Mouse (Mus musculus) heart, adult 2 months (tissue): Measurements from ENCODE around the gene Vwa3a. TPM values are rescaled to one million over a fixed set of nuclear protein-coding genes. Genes with fewer than 3 reads are reported as not detected.

ENCODE experiments used
- DNase-seq, 2 experiments: peaks; one replicate each; pipeline ENCODE4 v3.0.0; 2021
- H3K27ac ChIP-seq: fragments of 200-600 bp; 2 replicates; pipeline ENCODE4 v1.8.1; 2022
- H3K27me3 ChIP-seq: fragments of 200-500 bp; 2 replicates; pipeline ENCODE4 v1.6.1; 2012; ENCODE audit warnings: mild to moderate bottlenecking, low read length, inconsistent platforms, mixed read lengths; ENCODE audit not compliant: control insufficient read depth, insufficient read depth
- H3K36me3 ChIP-seq: fragments of 200-500 bp; 2 replicates; pipeline ENCODE4 v1.6.1; 2012; ENCODE audit warnings: low read length, inconsistent platforms; ENCODE audit not compliant: control insufficient read depth, insufficient read depth
- H3K4me1 ChIP-seq: fragments of 200-500 bp; 2 replicates; pipeline ENCODE4 v1.6.1; 2011; ENCODE audit warnings: low read length; ENCODE audit not compliant: control insufficient read depth, insufficient read depth
- H3K4me3 ChIP-seq: fragments of 200-600 bp; 2 replicates; pipeline ENCODE4 v1.8.1; 2022
- H3K79me2 ChIP-seq: fragments of 200-500 bp; replicated peaks from 2 replicates; pipeline ENCODE4 v1.6.1; 2012; ENCODE audit warnings: mild to moderate bottlenecking, inconsistent platforms, low read length, moderate library complexity, mixed read lengths; ENCODE audit not compliant: control insufficient read depth, insufficient read depth
- H3K9ac ChIP-seq: fragments of 200-500 bp; 2 replicates; pipeline ENCODE4 v1.6.1; 2012; ENCODE audit warnings: low read depth, mild to moderate bottlenecking, control low read depth, inconsistent platforms, low read length, mixed read lengths
- CTCF ChIP-seq: fragments of 200-600 bp; IDR thresholded peaks from 2 replicates; pipeline ENCODE4 v1.8.1; 2022; ENCODE audit warnings: antibody characterized with exemption, mild to moderate bottlenecking, moderate library complexity
- EP300 ChIP-seq: fragments of 200-500 bp; IDR thresholded peaks from 2 replicates; pipeline ENCODE4 v1.6.1; 2011; ENCODE audit warnings: low read depth, low read length, control low read depth; ENCODE audit not compliant: insufficient read depth
- POLR2A ChIP-seq: fragments of 200-500 bp; IDR thresholded peaks from 2 replicates; pipeline ENCODE4 v1.6.1; 2011; ENCODE audit warnings: mild to moderate bottlenecking, low read depth, low read length, control low read depth; ENCODE audit not compliant: insufficient read depth
- WGBS: fragments of 180-500 bp; shearing (Covaris S2); methylation state at CpG from one replicate; pipeline ENCODE4 v1.1.7; 2018; 5-methylcytosine and 5-hydroxymethylcytosine counted together
- intact Hi-C: fragments of 180-260 bp; cut with DNase I; formaldehyde crosslinking; loops from one replicate; pipeline ENCODE4 v1.15.1; 2025
- polyA plus RNA-seq: library from polyadenylated mRNA; depleted of rRNA; stranded (reverse); fragments of >200 nt; gene quantifications from 2 replicates; pipeline ENCODE4 v1.2.3, GENCODE M21; 2012; rRNA removed
- total RNA-seq, 2 experiments: library from RNA; stranded (reverse); gene quantifications; 2 replicates each; pipeline ENCODE4 v1.2.3; 2021

The Vwa3a gene
- total and polyA plus RNA-seq, 3 experiments: 3.1 to 5.0 (median 4.5) TPM

DNA sequence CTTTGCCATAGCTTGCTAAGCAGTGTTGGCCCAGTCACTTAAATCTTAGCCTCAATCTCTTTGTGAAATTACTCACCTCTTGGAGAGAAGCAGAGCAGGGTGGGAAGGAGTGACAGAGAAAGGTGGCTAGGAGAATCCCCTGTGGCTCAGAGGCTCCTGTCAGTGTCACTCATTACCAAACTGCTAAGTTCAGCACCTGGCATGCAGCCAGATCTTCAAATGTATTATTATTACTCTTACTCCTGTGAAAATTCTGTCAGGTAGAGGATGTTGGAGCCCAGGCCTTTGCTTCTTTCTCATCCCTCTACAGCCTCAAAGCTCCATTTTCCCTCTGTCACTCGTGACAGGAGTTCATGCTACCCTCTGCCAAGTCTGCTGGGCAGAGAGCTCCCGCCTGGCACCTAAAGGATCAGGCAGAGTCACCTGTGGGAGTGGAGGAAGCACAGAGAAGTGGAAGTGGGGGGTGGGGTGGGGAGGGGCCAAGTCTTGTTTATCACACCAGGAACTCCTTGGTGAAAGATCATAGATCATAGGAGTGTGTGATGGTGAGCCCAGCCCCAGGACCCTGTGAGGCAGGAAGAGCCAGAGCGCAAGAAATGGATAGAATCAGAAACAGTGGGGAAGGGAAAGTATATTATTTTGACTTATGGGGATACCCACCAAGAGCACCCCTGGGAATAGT lies 109.9 kb downstream of the Vwa3a start:
- no peak overlapping the region; the same call in 1 of the 2 replicates for H3K27ac ChIP-seq
- 73% methylated on average over 3 of the region's 3 CpGs for WGBS
- intact Hi-C loops: no loop called here

DNA sequence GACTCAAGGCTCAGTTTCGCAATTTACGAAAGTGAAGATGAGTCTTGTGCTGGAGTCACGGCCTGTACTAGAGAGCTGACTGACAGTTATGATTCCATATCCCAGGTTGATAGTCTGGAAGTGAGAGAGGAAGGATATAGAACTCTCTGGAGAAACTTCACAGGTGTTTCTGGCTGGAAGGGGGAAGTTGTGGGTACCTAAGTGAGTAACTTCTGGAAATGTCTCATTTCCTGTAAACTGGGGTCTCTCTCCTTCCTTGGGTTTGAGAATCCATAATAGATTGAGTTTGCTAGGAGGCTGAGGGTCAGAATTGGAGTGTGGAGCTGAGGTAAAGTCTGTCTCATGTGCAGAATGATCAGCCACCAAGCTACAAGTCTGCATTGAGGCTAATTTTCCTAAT lies 111.0 kb downstream of the Vwa3a start:
- Histone ChIP-seq H3K4me1 (peaks cover 13% of the 10 kb centered on the region), H3K36me3 (peaks cover 1% of the 10 kb centered on the region; the same call in 1 of the 2 replicates), H3K4me3 (no peak overlapping the region)

More for the DNA sequence above, 109.9 kb downstream of the Vwa3a start:
- Histone ChIP-seq H3K4me1 (peaks cover 10% of the 10 kb centered on the region), H3K27me3 (no peaks in the 10 kb centered on the region), H3K9ac (no peak overlapping the region), H3K36me3 (peaks cover 1% of the 10 kb centered on the region; the same call in 1 of the 2 replicates), H3K4me3 (no peak overlapping the region), H3K79me2 (no peaks in the 10 kb centered on the region)
- DNase-seq: no peak
- TF ChIP-seq EP300 (no peak), POLR2A (no peak), CTCF (no peak)

More for the DNA sequence above, 111.0 kb downstream of the Vwa3a start:
- DNase-seq: no peak
- WGBS: 70% methylated on average over 3 of the region's 3 CpGs
- intact Hi-C loops: no loop called here
- TF ChIP-seq CTCF (no peak), POLR2A (no peak), EP300 (no peak)
- H3K79me2 ChIP-seq: no peaks in the 10 kb centered on the region
- H3K9ac ChIP-seq: no peak overlapping the region
- no peaks in the 10 kb centered on the region for H3K27me3 ChIP-seq
- H3K27ac ChIP-seq: no peak overlapping the region

Other genes starting within 250 kb of the Vwa3a start
- gene Uqcrc2, start 104.1 kb upstream of the Vwa3a start, total RNA-seq: 1,000 to 10,000 TPM; 1,049 to 1,165 TPM
- 476 and 1,108 TPM in 2 replicates for gene Uqcrc2, start 104.1 kb upstream of the Vwa3a start, polyA plus RNA-seq
- not detected for gene Pdzd9, start 69.0 kb upstream of the Vwa3a start, total RNA-seq
- gene Pdzd9, start 69.0 kb upstream of the Vwa3a start, polyA plus RNA-seq: not detected in 2 replicates
- 10 to 100 TPM; 27.8 to 29.6 TPM for gene Mosmo, start 61.7 kb upstream of the Vwa3a start, total RNA-seq
- gene Mosmo, start 61.7 kb upstream of the Vwa3a start, polyA plus RNA-seq: 27.5 and 32.0 TPM in 2 replicates
- under 1 TPM in 1 of 2 experiments, not detected in 1; 0.34 TPM for gene Gm5737, start 73.0 kb downstream of the Vwa3a start, total RNA-seq
- 0.56 and 0.70 TPM in 2 replicates for gene Gm5737, start 73.0 kb downstream of the Vwa3a start, polyA plus RNA-seq
- 10 to 100 TPM; 23.9 to 28.9 TPM for gene Eef2k, start 103.5 kb downstream of the Vwa3a start, total RNA-seq
- 22.8 and 27.4 TPM in 2 replicates for gene Eef2k, start 103.5 kb downstream of the Vwa3a start, polyA plus RNA-seq
- 1 to 10 TPM; 8.0 to 8.3 TPM for gene Polr3e, start 178.4 kb downstream of the Vwa3a start, total RNA-seq
- gene Polr3e, start 178.4 kb downstream of the Vwa3a start, polyA plus RNA-seq: 6.1 and 8.5 TPM in 2 replicates
- 10 to 100 TPM in 1 of 2 experiments, 1 to 10 TPM in 1; 8.8 to 34.9 TPM for gene Cdr2, start 243.0 kb downstream of the Vwa3a start, total RNA-seq
- 11.0 TPM in 2 replicates for gene Cdr2, start 243.0 kb downstream of the Vwa3a start, polyA plus RNA-seq
- gene Mfsd13b, start 243.2 kb downstream of the Vwa3a start, total RNA-seq: not detected
- 0.47 TPM in 1 of 2 replicates, not detected in the other for gene Mfsd13b, start 243.2 kb downstream of the Vwa3a start, polyA plus RNA-seq